Mouse (Mus musculus): ENCODE measurements around the gene Zbtb43. TPM values are rescaled to one million over a fixed set of nuclear protein-coding genes. Genes with fewer than 3 reads are reported as not detected.

Gene Zbtb43
- 10 to 100 TPM; 17.5 to 20.6 TPM for total RNA-seq (2021)

DNA sequence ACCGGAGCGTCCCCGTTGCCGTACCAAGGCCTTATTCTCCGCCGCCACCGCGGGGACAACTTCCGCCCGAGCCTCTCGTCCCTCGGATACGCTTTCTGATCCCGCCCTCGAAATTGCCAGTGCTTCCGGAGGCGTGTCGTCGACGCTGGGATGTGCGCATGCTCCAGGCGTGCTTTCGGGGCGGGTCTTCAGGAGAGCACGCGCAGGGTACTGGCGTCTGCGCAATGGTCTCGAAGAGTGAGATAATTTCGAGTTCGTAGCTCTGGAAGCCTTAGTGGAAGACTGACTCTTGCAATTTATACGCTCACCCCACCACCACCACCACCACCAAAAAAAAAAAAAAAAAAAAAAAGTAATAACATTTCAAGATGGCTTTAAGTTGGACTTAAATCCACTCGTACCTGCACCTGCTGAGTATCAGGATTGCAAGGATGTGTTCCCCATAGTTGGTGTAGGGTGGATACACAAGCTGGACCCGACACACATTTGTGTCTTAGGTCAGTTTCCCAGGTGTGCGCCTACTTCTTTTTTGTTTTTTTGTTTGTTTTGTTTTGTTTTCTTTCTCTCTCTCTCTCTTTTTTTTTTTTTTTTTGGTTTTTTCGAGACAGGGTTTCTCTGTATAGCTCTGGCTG lies at the start of gene Zbtb43:
Gene Zbtb43, minus strand, starts transcription at position 94 of the 632 bp plus-strand sequence.
- intact Hi-C loops (cut with DNase I), result no loop called here
- DNase-seq, result peak; percentile 94 to 95

DNA sequence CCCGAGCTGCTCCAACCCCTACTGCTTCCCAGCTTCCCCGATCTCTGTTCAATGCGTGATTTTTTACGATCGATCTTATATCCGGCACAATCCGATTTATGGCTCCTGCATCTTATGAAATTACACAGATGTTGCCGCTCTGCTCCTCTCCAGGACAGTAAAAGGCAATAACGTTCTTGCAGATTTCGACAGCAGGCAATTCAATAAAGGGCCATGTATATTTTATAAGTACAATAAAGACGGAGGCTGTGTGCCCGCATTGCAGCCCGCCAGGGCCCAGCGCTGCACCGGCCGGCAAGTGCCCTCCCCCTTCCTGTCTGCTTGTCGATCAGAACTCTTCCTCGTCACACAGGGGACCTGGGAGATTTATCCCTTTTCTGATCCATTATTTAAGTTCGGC lies 47.5 kb upstream of the Zbtb43 start:
- intact Hi-C loops (cut with DNase I), result no loop called here
- DNase-seq, result no peak

DNA sequence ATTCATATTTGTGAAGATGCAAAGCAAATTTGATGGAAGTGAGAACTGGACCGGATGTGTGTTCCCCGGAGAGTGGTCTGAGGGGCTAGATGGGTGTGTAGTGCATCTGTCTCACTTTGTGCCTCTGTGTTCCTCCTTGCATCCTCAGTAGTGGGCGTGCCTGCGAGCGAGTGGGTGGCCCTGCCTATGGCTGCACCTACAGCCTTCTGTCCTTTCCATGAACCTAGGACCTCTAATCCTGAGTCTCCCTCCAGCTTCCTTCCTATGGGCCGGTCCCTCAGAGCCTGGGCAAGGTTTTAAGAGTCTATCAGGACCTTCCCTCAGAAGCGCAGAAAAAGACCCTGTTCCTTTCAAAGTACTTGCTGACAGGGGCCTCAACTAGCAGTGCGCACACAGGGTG lies 47.1 kb upstream of the Zbtb43 start:
- intact Hi-C loops (cut with DNase I), result no loop called here
- DNase-seq, result no peak

DNA sequence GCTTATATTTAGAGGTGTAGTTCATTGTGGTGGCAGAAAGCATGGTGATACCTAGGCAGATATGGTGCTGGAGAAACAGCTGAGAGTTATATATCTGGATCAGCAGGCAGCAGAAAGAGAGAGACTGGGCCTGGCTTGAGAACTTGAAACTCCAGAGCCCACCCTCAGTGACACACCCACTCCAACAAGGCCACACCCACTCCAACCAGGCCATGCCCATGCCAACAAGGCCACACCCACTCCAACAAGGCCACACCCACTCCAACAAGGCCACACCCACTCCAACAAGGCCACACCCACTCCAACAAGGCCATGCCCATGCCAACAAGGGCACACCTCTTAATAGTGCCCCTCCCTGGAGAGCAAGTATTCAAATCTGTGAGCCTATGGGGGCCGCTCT lies 42.4 kb upstream of the Zbtb43 start:
- DNase-seq, result no peak
- intact Hi-C loops (cut with DNase I), result no loop called here

DNA sequence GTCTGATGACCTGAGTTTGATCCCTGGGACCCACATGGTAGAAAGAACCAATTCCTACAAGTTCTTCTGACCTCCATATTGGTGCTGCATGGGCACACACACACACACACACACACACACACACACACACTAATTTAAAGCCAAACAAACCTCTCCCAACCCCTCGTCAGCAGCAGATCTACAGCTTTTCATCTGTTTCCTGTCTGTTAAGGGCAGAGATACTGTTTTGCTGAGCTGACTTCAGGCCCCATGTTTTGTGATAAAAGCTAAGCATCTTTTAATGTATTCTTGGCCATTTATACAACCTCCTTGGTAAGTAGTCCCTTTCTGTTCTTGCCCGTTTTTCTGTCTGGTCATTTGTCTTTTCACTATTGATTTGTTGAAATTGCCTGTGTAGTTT lies 34.2 kb upstream of the Zbtb43 start:
- DNase-seq, result no peak
- intact Hi-C loops (cut with DNase I), result no loop called here

DNA sequence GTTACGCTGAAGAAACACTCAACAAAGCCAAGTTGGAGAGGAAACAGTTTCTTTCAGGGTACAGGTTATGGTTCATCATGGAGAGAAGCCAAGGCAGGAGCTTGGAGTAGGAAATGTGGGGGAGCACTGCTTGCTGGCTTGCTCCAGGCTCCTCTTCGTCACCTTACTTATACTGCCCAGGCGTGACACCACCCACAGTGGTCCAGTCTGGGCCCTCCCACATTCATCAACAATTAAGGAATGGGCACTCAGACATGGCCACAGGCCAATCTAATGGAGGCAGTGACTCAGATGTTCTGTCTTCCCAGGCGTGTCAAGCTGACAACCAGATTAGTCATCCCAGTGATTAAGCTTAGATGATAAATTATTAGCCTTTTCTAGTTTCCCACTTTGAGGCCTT lies 29.9 kb upstream of the Zbtb43 start:
- no peak for DNase-seq
- intact Hi-C loops (cut with DNase I), result no loop called here

DNA sequence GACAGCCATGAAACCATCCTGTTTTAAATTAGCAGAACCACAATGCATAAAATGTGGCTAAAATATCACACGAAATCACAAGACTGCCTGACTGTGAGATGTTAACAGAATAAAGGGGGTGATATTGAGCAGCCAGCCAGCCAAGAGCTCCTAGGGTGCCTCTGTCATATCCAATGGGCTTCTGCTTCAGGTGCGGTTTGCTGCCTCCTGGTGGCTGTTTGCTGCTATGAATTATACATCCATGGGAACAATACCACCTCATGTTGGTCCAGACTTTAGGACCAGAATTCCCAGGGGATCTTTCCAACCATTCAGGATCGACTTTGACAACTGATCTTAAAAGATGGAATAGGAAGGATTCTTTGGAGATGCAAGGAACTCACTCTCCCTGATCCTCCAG lies 27.3 kb upstream of the Zbtb43 start:
- no peak for DNase-seq

DNA sequence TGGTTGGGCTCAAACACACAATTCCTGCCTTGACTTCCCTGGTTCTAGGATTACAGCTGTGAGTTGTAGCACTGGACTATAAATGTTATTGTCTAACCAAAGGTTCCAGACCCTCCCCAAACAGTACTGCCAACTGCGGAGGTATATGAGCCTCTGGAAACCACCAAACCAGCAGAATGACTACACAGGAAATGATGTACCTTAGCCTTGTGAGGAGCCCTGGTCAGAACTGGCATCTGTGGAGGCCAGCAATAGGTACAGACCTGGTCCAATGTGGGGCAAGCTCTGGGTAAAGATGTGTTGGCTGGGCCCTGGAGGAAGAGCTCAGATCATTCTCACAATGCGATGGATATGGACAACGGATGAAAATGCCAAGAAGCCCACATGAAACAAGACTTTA lies 23.7 kb upstream of the Zbtb43 start:
- no peak for DNase-seq
- intact Hi-C loops (cut with DNase I), result no loop called here

More for the DNA sequence above, 27.3 kb upstream of the Zbtb43 start:
- intact Hi-C loops (cut with DNase I), result no loop called here

DNA sequence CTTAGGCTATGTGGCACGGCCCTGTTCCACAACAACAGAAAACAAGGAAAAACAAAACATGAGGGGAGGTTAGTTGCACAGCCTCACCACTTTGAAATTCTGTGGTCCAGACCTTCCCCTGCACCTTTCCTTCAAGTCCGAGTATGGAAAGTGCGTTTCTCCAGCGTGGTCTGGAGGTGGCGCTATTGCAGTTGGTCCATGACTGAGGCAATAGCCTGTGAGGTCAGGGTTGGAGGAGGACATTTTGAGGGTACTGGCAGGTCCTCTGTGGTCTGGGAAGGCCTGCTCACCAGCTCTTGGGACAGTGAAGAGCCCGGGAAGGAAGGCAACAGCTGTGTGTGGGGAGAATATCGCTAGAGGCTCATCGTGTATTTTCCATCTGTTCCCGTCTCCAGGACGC lies 21.2 kb upstream of the Zbtb43 start:
- DNase-seq, result no peak
- intact Hi-C loops (cut with DNase I), result loop anchor here (5.0 kb wide), 1 partner anchor 53 kb away; no protein-coding TSS in a partner anchor

DNA sequence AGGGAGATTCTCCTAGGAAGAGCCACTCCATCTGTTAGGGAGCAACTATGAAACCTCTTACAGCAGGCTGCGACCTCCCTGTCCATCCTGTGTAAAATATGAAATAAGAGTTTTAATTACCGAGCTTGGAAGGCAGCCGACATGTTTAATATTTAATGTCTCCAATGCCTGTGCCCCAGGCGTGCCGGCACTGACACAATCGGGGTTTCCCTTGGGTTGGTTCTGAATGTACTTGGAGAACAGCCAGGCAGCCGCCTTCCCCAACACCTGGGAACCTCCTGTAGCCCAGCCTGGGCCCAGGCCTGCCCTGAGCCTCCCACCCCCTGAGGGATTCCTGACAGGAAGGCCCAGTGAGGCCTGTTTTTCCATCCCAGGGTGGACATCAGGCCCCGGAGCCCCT lies 19.0 kb upstream of the Zbtb43 start:
- no peak for DNase-seq
- intact Hi-C loops (cut with DNase I), result loop anchor here (1.0 to 5.0 kb wide), 4 partner anchors 55 to 247 kb away; no protein-coding TSS in a partner anchor

DNA sequence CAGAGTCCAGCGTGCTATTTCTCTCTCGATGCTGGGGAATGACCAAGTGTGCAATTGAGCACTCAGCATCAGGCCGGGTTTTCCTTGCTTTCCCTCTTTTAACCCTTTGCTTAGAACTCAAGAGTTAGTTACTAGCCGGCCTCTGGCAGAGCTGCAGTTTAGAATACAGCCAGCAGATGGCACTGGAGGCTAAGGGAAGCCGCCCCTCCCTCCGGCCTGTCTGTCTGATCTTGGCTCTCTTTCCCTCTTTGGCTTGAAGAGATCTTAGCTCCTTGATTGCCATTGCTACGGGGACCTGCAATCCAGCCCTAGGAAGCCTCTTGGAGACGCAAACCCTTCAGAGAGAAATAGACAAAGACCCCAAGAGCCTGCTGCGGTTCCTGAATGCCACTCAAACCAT lies 18.5 kb upstream of the Zbtb43 start:
- DNase-seq, result peak; percentile 67 to 80
- intact Hi-C loops (cut with DNase I), result loop anchor here (1.0 to 5.0 kb wide), 4 partner anchors 55 to 248 kb away; no protein-coding TSS in a partner anchor

DNA sequence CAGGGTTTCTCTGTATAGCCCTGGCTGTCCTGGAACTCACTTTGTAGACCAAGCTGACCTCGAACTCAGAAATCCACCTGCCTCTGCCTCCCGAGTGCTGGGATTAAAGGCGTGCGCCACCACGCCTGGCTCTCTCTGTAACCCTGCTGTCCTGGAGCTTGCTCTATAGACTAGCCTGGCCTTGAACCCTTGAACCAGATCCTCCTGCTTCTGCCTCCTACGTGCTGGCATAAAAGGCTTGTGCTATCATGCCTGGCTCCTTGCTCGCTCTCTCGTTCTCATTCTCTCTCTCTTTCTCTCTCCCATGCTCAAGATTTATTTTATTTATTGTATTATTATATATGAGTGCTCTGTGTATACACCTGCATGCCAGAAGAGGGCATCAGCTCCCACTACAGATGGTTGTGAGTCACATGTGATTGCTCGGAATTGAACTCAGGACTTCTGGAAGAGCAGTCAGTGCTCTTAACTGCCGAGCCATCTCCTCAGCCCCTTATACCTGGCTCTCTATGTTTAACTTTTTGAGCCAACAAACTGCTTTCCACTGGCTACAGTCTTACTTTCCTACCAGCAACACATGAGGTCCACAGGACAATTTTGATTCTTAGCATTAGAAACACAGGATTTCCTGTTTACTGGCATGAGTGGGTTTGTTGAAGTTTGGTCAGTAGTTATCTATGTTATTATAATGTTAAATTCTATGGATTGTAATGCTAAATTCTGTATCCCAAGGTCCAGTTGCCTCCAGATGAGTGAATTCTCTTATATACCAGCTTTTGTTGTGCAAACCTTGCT lies 9.8 kb upstream of the Zbtb43 start:
- no peak for DNase-seq
- intact Hi-C loops (cut with DNase I), result no loop called here

DNA sequence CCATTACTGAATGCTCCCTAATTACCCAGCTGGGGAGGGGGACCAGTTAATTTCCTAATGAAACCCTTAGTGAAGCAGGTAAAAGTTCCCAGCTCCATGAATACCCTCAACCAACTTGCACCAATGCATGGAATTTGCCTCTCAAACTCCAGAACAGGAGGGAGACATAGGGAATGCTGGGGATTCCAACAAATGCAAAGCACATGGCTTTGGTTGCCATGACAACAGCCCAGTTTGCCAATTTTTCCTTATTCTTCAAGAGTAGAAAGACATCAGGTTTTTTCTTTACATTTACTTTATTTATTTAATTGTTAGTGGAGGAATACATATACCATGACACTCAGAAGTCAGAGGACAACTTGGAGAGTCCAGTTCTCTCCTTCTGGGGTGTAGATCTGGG lies 7.6 kb upstream of the Zbtb43 start:
- no peak for DNase-seq
- intact Hi-C loops (cut with DNase I), result no loop called here

DNA sequence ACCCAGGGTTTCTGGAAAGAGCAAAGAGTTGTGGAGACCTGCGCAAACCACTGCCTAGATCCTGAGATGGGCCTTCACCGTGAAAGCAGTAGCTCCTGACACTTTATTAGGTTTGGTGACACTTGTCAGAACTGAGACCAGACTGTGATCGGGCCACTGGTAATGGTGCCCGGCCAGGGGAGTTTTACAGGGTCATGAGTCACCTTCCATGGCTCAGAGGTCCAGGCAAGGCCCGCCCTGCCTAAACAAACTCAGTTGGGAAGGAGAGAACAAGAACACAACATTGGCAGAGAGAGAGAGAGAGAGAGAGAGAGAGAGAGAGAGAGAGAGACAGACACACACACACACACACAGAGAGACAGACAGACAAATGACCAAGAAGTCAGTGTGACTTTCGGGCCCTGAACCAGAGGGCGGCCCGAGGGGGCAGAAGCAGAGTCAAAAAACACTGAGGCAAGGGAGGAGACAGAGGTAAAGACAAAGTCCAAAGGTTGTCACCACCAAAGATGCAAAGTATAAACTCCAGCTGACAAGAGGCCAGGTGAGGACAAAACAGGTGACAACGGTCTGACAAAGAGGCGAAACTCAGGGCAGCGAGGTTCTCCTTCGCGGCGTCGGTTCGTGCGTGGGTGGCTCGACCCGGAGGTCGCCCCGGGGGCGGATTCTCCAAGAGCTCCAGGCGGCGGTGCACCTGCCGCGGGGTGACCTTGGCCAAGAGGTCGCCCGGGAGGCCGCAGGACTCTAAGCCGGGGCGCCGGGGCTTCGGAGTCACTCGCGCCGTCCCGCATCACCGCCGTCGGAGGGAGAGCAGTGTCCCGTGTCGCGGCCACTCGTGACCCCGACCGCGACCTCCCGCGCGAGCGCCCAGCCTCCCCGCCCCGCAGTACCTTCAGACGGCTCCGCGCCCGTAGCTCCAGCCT lies 553 bp downstream of the Zbtb43 start:
- DNase-seq, result peak in 1 of 2 experiments; percentile 22
- intact Hi-C loops (cut with DNase I), result loop anchor here (2.0 kb wide), 1 partner anchor 37 kb away; the partner anchor contains the start of gene Zbtb34

DNA sequence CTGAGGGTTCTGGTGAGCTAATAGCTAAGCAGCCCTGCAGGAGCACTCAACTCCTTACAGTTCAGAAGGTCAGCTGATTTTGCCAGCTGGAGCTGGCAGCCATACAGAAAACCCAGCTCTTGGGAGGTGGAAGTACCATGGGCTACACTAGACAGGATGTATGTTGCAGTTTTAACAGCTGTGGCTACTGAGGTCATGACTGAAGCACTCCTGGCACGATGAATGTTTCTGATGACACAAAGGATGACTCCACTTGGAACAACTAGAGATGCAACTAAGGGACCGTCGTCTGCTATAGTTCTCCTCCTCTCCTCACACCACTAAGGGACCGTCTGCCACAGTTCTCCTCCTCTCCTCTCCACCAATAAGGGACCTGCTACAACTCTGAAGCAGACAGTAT lies 2.4 kb downstream of the Zbtb43 start:
- intact Hi-C loops (cut with DNase I), result loop anchor here (2.0 kb wide), 1 partner anchor 35 kb away; the partner anchor contains the start of gene Zbtb34
- peak in 1 of 2 experiments; percentile 27 for DNase-seq

DNA sequence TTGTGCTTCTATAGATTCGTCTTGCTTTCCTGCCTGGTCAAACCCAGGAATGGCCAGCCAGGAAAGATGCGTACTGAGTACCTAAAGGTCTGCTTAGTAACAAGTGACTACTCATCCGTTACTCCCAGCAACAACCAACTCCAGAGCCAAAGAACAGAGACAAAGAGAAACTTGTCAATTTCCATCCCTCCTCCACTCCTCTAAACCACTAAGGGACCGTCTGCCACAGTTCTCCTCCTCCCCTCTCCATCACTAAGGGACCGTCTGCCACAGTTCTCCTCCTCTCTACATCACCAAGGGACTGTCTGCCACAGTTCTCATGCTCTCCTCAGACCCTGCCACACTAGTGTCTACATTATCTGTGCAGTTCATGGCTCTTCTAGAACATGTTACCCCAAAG lies 3.1 kb downstream of the Zbtb43 start:
- intact Hi-C loops (cut with DNase I), result no loop called here
- DNase-seq, result no peak

DNA sequence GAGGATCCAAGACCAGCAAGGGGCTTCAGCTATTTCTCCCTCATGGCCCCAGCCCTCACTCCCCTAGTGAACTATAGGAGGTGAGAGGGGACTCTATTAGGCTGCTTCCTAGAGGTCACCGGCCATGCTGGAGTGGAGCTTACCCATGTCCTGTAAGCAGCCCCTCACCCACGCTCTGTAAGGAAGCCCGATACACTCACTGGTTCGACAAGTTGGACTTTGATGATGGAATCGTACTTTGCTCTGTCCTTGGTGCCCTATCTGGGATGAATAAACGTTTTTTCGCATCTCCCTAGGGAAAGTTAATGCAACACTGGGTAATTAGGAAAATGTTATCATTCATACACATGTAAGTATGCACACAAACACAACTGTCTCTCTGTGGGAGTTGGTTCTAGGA lies 6.3 kb downstream of the Zbtb43 start:
- intact Hi-C loops (cut with DNase I), result no loop called here
- no peak for DNase-seq

DNA sequence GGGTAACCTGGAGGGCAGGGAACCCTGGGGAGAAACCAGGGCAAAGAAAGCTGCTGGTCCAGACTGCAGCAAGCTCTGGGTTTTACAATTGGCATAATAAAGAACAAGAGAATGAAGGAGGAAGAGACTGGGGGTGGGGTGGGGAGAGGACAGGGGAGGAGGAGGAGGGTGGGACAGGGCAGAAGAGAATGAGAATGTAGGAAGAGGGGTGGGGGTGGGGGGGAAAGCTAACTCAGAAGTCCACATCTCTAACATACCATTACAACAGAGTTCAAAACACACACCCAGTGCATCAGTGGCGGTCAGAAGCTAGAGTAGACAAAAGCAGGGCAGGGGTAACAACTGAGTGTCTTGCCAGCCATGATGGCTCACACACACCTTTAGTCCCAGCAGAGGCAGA lies 7.3 kb downstream of the Zbtb43 start:
- no peak for DNase-seq
- intact Hi-C loops (cut with DNase I), result no loop called here

DNA sequence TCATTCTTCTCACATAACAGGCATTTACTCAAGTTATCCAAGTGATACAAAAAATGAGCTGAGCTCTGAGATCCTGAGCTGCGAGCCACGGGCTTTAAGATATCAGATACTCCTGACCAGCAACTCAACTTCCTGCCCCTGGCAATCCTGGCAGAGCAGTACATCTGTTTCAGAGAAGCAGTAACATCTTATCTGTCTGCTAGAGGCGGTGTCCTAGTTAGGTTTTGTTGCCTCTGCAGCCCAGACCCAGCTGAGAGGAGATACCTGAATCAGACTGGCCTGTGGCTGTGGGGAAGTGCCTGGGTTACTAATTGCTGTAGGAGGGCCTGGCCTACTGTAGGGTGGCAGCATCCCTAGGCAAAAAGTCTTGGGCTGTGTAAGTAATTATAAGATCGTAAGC lies 8.7 kb downstream of the Zbtb43 start:
- no peak for DNase-seq
- intact Hi-C loops (cut with DNase I), result no loop called here

DNA sequence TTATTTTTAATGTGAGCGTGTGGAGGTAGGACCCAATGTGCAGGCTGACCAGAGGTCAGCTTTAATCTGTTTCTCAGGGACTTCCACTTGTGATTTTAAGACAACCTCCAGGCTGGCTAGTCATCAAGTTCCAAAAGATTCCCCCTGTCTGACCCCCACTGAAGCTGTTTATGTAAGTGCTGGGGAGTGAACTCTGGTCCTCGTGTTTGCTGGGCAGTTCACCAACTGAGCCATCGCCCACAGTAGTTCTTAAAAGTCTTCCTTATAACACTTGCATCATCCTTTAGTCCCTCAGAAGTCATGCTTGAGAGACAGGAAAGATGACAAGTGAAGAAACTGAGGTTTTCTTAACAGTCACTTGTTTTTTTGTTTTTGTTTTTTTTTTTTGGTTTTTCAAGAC lies 11.7 kb downstream of the Zbtb43 start:
- intact Hi-C loops (cut with DNase I), result no loop called here
- DNase-seq, result no peak

DNA sequence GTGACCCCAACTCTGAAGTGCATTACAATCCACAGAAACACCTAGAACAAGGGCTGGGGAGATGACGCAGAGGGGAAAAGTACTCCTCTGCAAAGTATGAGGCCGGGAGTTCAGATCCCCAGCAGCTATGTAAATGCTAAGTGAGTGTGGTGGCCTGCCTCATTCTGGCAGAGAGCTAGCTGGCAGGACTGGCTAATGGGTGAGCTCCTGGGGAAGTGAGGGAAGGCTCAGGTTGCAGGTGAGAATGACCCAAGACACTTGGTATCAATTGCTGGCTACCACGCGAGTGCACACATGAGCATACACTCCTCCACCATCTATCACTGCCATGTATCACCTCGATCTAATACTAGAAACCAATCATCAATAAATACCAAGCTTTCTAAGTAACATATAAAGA lies 12.1 kb downstream of the Zbtb43 start:
- DNase-seq, result no peak
- intact Hi-C loops (cut with DNase I), result no loop called here
